Comparison of ENCODE assay signal across 11 mouse cellular contexts in the genomic region with DNA sequence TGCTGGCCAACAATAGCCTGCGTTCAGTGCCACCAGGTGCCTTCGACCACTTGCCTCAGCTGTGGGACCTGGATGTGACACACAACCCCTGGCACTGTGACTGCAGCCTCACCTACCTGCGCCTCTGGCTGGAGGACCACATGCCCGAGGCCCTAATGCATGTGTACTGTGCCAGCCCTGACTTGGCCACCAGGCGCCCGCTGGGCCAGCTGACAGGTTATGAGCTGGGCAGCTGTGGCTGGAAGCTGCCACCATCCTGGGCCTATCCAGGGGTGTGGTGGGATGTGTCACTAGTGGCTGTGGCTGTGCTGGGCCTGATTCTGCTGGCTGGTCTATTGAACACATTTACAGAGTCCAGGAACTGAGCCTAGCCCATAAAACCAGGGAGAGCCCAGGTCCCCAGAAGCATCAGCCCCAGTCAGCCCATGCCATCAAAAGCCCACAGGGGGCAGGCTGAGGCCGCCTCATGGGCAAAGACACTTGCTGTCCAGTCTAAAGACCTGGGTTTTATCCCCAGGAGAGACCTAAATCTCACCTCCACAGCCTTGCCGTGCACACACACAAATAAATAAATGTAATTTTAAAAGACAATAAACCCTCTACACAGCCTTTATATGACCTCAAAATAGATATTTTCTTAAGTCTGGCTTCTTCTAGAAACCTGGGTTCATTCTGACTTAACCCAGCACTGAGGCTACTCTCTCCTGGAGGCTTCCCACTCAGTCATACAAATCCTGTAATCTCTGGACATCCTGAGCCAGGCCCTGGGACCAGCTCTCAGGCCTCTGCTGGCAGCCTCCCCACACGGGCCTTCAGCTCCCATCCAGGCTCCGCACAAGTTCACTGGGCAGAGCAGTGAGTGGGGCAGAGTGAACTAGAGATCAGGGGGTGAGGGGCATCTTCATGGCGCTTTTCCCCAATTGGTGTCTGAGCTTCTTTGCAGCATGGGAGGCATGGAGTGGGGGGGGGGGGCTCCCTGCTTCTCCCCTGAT. TPM values are rescaled to one million over a fixed set of nuclear protein-coding genes. Genes with fewer than 3 reads are reported as not detected.
DNase-seq lines count a peak whose midpoint lies in the region; ATAC-seq and TF ChIP-seq lines count a peak whose summit lies in the region.
"Had no signal": no experiment of that assay in that cellular context is flagged by ENCODE, and none has a peak within 500 bp of the region (broad histone marks: within the 10 kb centered on the region; RNA-seq: fewer than 3 reads in every experiment).

No protein-coding gene starts in this region.

- DNase-seq in heart, adult 11 months: peak; percentile 91
- no peak for DNase-seq in heart, adult 8-10 months (ENCODE audit: low spot score)
- no peak for DNase-seq in lung, adult 2 months
- DNase-seq in lung, postnatal 4 days: no peak
- peak; percentile 33 for DNase-seq in MN1 (ENCODE audit: low spot score)
- no peak for DNase-seq in liver, postnatal 0 days
- no peak for DNase-seq in embryo, embryonic 10.5 days (ENCODE audit: low spot score)
- no peak for DNase-seq in left cerebral cortex, adult 8-10 months (ENCODE audit: low spot score in 2 of 2)

- no peak overlapping the region for H3K27ac ChIP-seq in liver, postnatal 0 days (ENCODE audit: low read depth)
- H3K27ac ChIP-seq: hindbrain, embryonic 15.5 days; stomach, embryonic 15.5 days had no signal

- H3K4me3 ChIP-seq in lung, adult 2 months (replicated peaks; ENCODE audit: extremely low read depth, low read depth, low read length): no peak overlapping the region
- no peak overlapping the region for H3K4me3 ChIP-seq in liver, postnatal 0 days (ENCODE audit: low read depth, low read length)
- H3K4me3 ChIP-seq: hindbrain, embryonic 15.5 days; stomach, embryonic 15.5 days had no signal

- TF ChIP-seq POLR2A in lung, adult 2 months (IDR thresholded peaks at IDR 0.05; ENCODE audit: borderline replicate concordance, extremely low read depth, low read depth, low read length): no peak

- TF ChIP-seq EP300 in liver, postnatal 0 days (IDR thresholded peaks at IDR 0.05; ENCODE audit: low read depth): no peak

- no peak for ATAC-seq in liver, postnatal 0 days

- WGBS in lung, adult 2 months: 86% methylated on average over 11 of the region's 11 CpGs
- 81% methylated on average over 11 of the region's 11 CpGs for WGBS in liver, postnatal 0 days (ENCODE audit: insufficient replicate concordance)

- H3K27me3 ChIP-seq in liver, postnatal 0 days (ENCODE audit: insufficient read depth, low read length): no peaks in the 10 kb centered on the region
- H3K27me3 ChIP-seq: hindbrain, embryonic 15.5 days; stomach, embryonic 15.5 days had no signal

- H3K4me1 ChIP-seq in lung, adult 2 months (ENCODE audit: control insufficient read depth, insufficient read depth, low read length): no peaks in the 10 kb centered on the region
- H3K4me1 ChIP-seq in liver, postnatal 0 days (ENCODE audit: insufficient read depth): peaks cover 24% of the 10 kb centered on the region
- H3K4me1 ChIP-seq: hindbrain, embryonic 15.5 days had no signal

- no peaks in the 10 kb centered on the region for H3K9me3 ChIP-seq in liver, postnatal 0 days (ENCODE audit: low read length)
- H3K9me3 ChIP-seq: hindbrain, embryonic 15.5 days; stomach, embryonic 15.5 days had no signal

- H3K36me3 ChIP-seq in liver, postnatal 0 days (replicated peaks; ENCODE audit: insufficient read depth, low read length): no peaks in the 10 kb centered on the region
- H3K36me3 ChIP-seq: hindbrain, embryonic 15.5 days; stomach, embryonic 15.5 days had no signal

- TF ChIP-seq CTCF in lung, adult 2 months (IDR thresholded peaks at IDR 0.05; ENCODE audit: insufficient read depth, low read length): peak; percentile 37
- peak; percentile 61 for TF ChIP-seq CTCF in liver, postnatal 0 days (IDR thresholded peaks at IDR 0.05; ENCODE audit: low read depth)

- no peak overlapping the region for H3K9ac ChIP-seq in liver, postnatal 0 days (replicated peaks)
- H3K9ac ChIP-seq: hindbrain, embryonic 15.5 days; stomach, embryonic 15.5 days had no signal

- no peak overlapping the region for H3K4me2 ChIP-seq in liver, postnatal 0 days (ENCODE audit: low read depth, low read length)
- H3K4me2 ChIP-seq: hindbrain, embryonic 15.5 days; stomach, embryonic 15.5 days had no signal

RNA-seq across cellular contexts. Expression of a gene that starts 1.6 kb away (rescaled TPM):
- 1 to 10 TPM in 3 of 4 experiments, under 1 TPM in 1; 0.81 to 3.6 (median 1.6) TPM for total RNA-seq in heart, adult 8-10 months (2022)
- polyA plus RNA-seq in lung, adult 2 months (2012; rRNA removed): 13.1 and 14.9 TPM in 2 replicates
- polyA plus RNA-seq in liver, postnatal 0 days (2015; fragmentation: Nextera tagmentation; extraction: Ambion mirVana): 36.5 and 38.0 TPM in 2 replicates
- 1 to 10 TPM in 3 of 4 experiments, under 1 TPM in 1; 0.72 to 1.4 (median 1.1) TPM for total RNA-seq in left cerebral cortex, adult 8-10 months (2022)
- total RNA-seq: adrenal gland, postnatal 36 days had no signal

RNA-seq across cellular contexts. Expression of a gene that starts 32.5 kb away (rescaled TPM):
- total RNA-seq in heart, adult 8-10 months (2022): 10 to 100 TPM in 1 of 4 experiments, 1 to 10 TPM in 3; 7.9 to 13.3 (median 9.0) TPM
- polyA plus RNA-seq in lung, adult 2 months (2012; rRNA removed): 43.0 and 46.2 TPM in 2 replicates
- 44.4 and 45.4 TPM in 2 replicates for polyA plus RNA-seq in liver, postnatal 0 days (2015; fragmentation: Nextera tagmentation; extraction: Ambion mirVana)
- 10 to 100 TPM; 14.4 to 22.1 (median 16.7) TPM for total RNA-seq in left cerebral cortex, adult 8-10 months (2022)

RNA-seq across cellular contexts. Expression of a gene that starts 48.8 kb away (rescaled TPM):
- total RNA-seq in heart, adult 8-10 months (2022): 1 to 10 TPM in 3 of 4 experiments, under 1 TPM in 1; 0.53 to 1.2 (median 1.1) TPM
- polyA plus RNA-seq in lung, adult 2 months (2012; rRNA removed): 14.5 and 16.3 TPM in 2 replicates
- polyA plus RNA-seq in liver, postnatal 0 days (2015; fragmentation: Nextera tagmentation; extraction: Ambion mirVana): 0.39 and 0.42 TPM in 2 replicates
- 1 to 10 TPM; 4.6 to 9.6 (median 8.4) TPM for total RNA-seq in left cerebral cortex, adult 8-10 months (2022)

RNA-seq across cellular contexts. Expression of a gene that starts 56.1 kb away (rescaled TPM):
- total RNA-seq in heart, adult 8-10 months (2022): 1 to 10 TPM in 1 of 4 experiments, under 1 TPM in 1, not detected in 2; 0.24 to 1.9 TPM
- polyA plus RNA-seq in lung, adult 2 months (2012; rRNA removed): 0.47 and 0.68 TPM in 2 replicates
- polyA plus RNA-seq in liver, postnatal 0 days (2015; fragmentation: Nextera tagmentation; extraction: Ambion mirVana): 2.8 and 3.2 TPM in 2 replicates
- total RNA-seq in left cerebral cortex, adult 8-10 months (2022): 1 to 10 TPM; 2.2 to 5.0 (median 2.8) TPM

RNA-seq across cellular contexts. Expression of a gene that starts 59.1 kb away (rescaled TPM):
- total RNA-seq in heart, adult 8-10 months (2022): 10 to 100 TPM; 18.4 to 28.1 (median 20.6) TPM
- 21.2 and 21.4 TPM in 2 replicates for polyA plus RNA-seq in lung, adult 2 months (2012; rRNA removed)
- 19.7 and 19.8 TPM in 2 replicates for polyA plus RNA-seq in liver, postnatal 0 days (2015; fragmentation: Nextera tagmentation; extraction: Ambion mirVana)
- 10 to 100 TPM; 27.5 to 30.6 (median 28.5) TPM for total RNA-seq in left cerebral cortex, adult 8-10 months (2022)

Comparison
In these comparisons a context has a peak if more than half of its experiments do, and no peak if none do; other contexts are left out.
1. DNase-seq: peak in heart, adult 11 months (single experiment) and MN1 (single experiment); none in heart, adult 8-10 months (single experiment), lung, adult 2 months (single experiment), lung, postnatal 4 days (0 of 2), liver, postnatal 0 days (single experiment), embryo, embryonic 10.5 days (single experiment) and left cerebral cortex, adult 8-10 months (0 of 2).